Comparison of ENCODE assay signal across 8 mouse cellular contexts in the genomic region with DNA sequence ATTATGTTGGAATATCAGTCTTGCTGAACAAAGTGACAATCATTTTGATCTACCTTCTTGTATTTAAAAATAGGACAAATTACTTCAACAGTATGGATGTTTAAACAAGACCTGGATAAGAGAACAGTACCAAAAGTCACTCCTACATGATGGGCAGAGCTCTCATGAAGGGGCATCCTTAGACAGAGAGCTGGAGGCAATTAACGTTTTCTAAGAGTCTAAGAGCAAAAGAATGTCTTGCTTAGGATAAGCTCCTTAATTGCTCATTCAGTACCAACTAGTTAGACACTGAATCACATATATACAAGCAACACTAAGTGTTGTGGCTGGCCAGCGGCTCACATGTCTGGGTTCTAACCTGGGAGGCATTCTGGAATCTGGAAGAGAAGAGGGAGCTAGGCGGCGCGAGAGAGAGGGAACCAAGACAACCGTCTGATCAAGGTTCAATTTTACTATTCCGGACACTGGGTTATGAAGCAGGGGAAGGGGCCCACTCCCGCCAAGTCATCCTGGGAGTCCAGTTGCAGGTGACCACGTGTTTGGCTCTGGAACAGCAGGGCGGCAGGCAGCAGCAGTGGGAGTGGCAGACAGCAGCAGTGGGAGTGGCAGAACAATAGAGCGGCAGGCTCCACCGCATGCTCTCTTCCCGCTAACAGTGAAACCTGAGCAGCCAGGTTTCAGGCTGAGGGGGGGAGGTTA. TPM values are rescaled to one million over a fixed set of nuclear protein-coding genes. Genes with fewer than 3 reads are reported as not detected.
DNase-seq lines count a peak whose midpoint lies in the region; ATAC-seq and TF ChIP-seq lines count a peak whose summit lies in the region.

No protein-coding gene starts in this region.

- ATAC-seq in hindbrain, embryonic 12.5 days (ENCODE audit: low FRiP score) = peak; percentile 95
- ATAC-seq in limb, embryonic 14.5 days (ENCODE audit: low FRiP score, low read depth) = peak; percentile 88
- ATAC-seq in midbrain, embryonic 14.5 days (ENCODE audit: low FRiP score, low TSS enrichment) = peak; percentile 89

- peak; percentile 89 for DNase-seq in heart, adult 11 months
- DNase-seq in heart, postnatal 14 days = no peak
- DNase-seq in brain, embryonic 18.5 days (ENCODE audit: low read depth, low spot score) = peak; percentile 10
- DNase-seq in limb, embryonic 14.5 days (ENCODE audit: low spot score) = peak; percentile 31
- DNase-seq in midbrain, embryonic 14.5 days = peak; percentile 75
- no peak for DNase-seq in cerebellum, adult 11-12 months
- DNase-seq in spleen, adult 12 weeks (ENCODE audit: low spot score) = no peak

- TF ChIP-seq POLR2A in limb, embryonic 14.5 days (IDR thresholded peaks at IDR 0.05; ENCODE audit: borderline replicate concordance, extremely low read depth, insufficient read depth, insufficient read length) = no peak

- intact Hi-C loops in heart, postnatal 14 days (cut with DNase I) = no loop called here

- no peaks in the 10 kb centered on the region for H3K27me3 ChIP-seq in hindbrain, embryonic 12.5 days
- H3K27me3 ChIP-seq in limb, embryonic 14.5 days (ENCODE audit: control insufficient read depth, insufficient read depth, low read length) = no peaks in the 10 kb centered on the region
- H3K27me3 ChIP-seq in midbrain, embryonic 14.5 days (ENCODE audit: control insufficient read depth, insufficient read depth, low read length) = no peaks in the 10 kb centered on the region

- H3K9me3 ChIP-seq in hindbrain, embryonic 12.5 days (replicated peaks) = no peaks in the 10 kb centered on the region
- H3K9me3 ChIP-seq in limb, embryonic 14.5 days (ENCODE audit: control insufficient read depth, low read length) = no peaks in the 10 kb centered on the region
- H3K9me3 ChIP-seq in midbrain, embryonic 14.5 days (ENCODE audit: control insufficient read depth, low read length) = no peaks in the 10 kb centered on the region

- H3K36me3 ChIP-seq in hindbrain, embryonic 12.5 days = no peaks in the 10 kb centered on the region
- no peaks in the 10 kb centered on the region for H3K36me3 ChIP-seq in limb, embryonic 14.5 days (ENCODE audit: control insufficient read depth, insufficient read depth, low read length)
- no peaks in the 10 kb centered on the region for H3K36me3 ChIP-seq in midbrain, embryonic 14.5 days (ENCODE audit: control insufficient read depth, insufficient read depth, low read length)

- H3K27ac ChIP-seq in hindbrain, embryonic 12.5 days = no peak overlapping the region
- H3K27ac ChIP-seq in limb, embryonic 14.5 days (replicated peaks; ENCODE audit: low read depth, low read length) = no peak overlapping the region
- H3K27ac ChIP-seq in midbrain, embryonic 14.5 days (replicated peaks; ENCODE audit: low read depth, low read length) = peak overlapping the region; percentile 63

- H3K4me3 ChIP-seq in hindbrain, embryonic 12.5 days = peak overlapping the region; percentile 37
- H3K4me3 ChIP-seq in limb, embryonic 14.5 days (replicated peaks; ENCODE audit: low read length) = peak overlapping the region; percentile 26
- peak overlapping the region; percentile 36 for H3K4me3 ChIP-seq in midbrain, embryonic 14.5 days (replicated peaks; ENCODE audit: low read depth, low read length)

- peak overlapping the region; percentile 55; the same call in 1 of the 2 replicates for H3K9ac ChIP-seq in hindbrain, embryonic 12.5 days
- peak overlapping the region; percentile 41 for H3K9ac ChIP-seq in limb, embryonic 14.5 days (ENCODE audit: low read depth, low read length, severe bottlenecking)
- H3K9ac ChIP-seq in midbrain, embryonic 14.5 days (replicated peaks; ENCODE audit: low read length) = peak overlapping the region; percentile 54

- WGBS in hindbrain, embryonic 12.5 days = 5% methylated on average over 13 of the region's 13 CpGs
- WGBS in limb, embryonic 14.5 days = 4% methylated on average over 12 of the region's 13 CpGs
- 2% methylated on average over 13 of the region's 13 CpGs for WGBS in midbrain, embryonic 14.5 days

- H3K4me1 ChIP-seq in hindbrain, embryonic 12.5 days = no peaks in the 10 kb centered on the region
- H3K4me1 ChIP-seq in limb, embryonic 14.5 days (ENCODE audit: control insufficient read depth, insufficient read depth, low read length) = no peaks in the 10 kb centered on the region; the same call in 1 of the 2 replicates
- no peaks in the 10 kb centered on the region for H3K4me1 ChIP-seq in midbrain, embryonic 14.5 days (ENCODE audit: control insufficient read depth, insufficient read depth, low read length)

- peak overlapping the region; percentile 58 for H3K4me2 ChIP-seq in hindbrain, embryonic 12.5 days (replicated peaks)
- peak overlapping the region; percentile 53 for H3K4me2 ChIP-seq in limb, embryonic 14.5 days (replicated peaks; ENCODE audit: low read depth, low read length, severe bottlenecking)
- peak overlapping the region; percentile 50 for H3K4me2 ChIP-seq in midbrain, embryonic 14.5 days (ENCODE audit: low read length)

RNA-seq across cellular contexts. Expression of a gene that starts 16.5 kb away (rescaled TPM):
- total RNA-seq in heart, postnatal 14 days (2021) = 1 to 10 TPM; 1.6 to 2.2 TPM
- polyA plus RNA-seq in hindbrain, embryonic 12.5 days (2016; fragmentation: Nextera tagmentation; extraction: Ambion mirVana) = 1.3 and 2.2 TPM in 2 replicates
- 0.15 and 0.39 TPM in 2 replicates for polyA plus RNA-seq in limb, embryonic 14.5 days (2012; rRNA removed)
- 0.26 and 0.40 TPM in 2 replicates for polyA plus RNA-seq in limb, embryonic 14.5 days (2014; fragmentation: Nextera tagmentation; extraction: Ambion mirVana)
- polyA plus RNA-seq in midbrain, embryonic 14.5 days (2014; fragmentation: Nextera tagmentation; extraction: Ambion mirVana) = 4.6 and 8.5 TPM in 2 replicates

RNA-seq across cellular contexts. Expression of a gene that starts 34.2 kb away (rescaled TPM):
- total RNA-seq in heart, postnatal 14 days (2021) = not detected
- 0.25 TPM in 1 of 2 replicates, not detected in the other for polyA plus RNA-seq in hindbrain, embryonic 12.5 days (2016; fragmentation: Nextera tagmentation; extraction: Ambion mirVana)
- polyA plus RNA-seq in limb, embryonic 14.5 days (2012; rRNA removed) = 0.06 TPM in 1 of 2 replicates, not detected in the other
- not detected in 2 replicates for polyA plus RNA-seq in limb, embryonic 14.5 days (2014; fragmentation: Nextera tagmentation; extraction: Ambion mirVana)
- polyA plus RNA-seq in midbrain, embryonic 14.5 days (2014; fragmentation: Nextera tagmentation; extraction: Ambion mirVana) = not detected in 2 replicates

RNA-seq across cellular contexts. Expression of a gene that starts 54.1 kb away (rescaled TPM):
- 1 to 10 TPM; 1.2 to 1.5 TPM for total RNA-seq in heart, postnatal 14 days (2021)
- 2.0 and 2.1 TPM in 2 replicates for polyA plus RNA-seq in hindbrain, embryonic 12.5 days (2016; fragmentation: Nextera tagmentation; extraction: Ambion mirVana)
- polyA plus RNA-seq in limb, embryonic 14.5 days (2012; rRNA removed) = 0.31 and 0.70 TPM in 2 replicates
- polyA plus RNA-seq in limb, embryonic 14.5 days (2014; fragmentation: Nextera tagmentation; extraction: Ambion mirVana) = 1.5 and 2.1 TPM in 2 replicates
- polyA plus RNA-seq in midbrain, embryonic 14.5 days (2014; fragmentation: Nextera tagmentation; extraction: Ambion mirVana) = 1.0 and 1.2 TPM in 2 replicates

Comparison
In these comparisons a context has a peak if more than half of its experiments do, and no peak if none do; other contexts are left out.
1. DNase-seq: peak in heart, adult 11 months (single experiment), brain, embryonic 18.5 days (single experiment), limb, embryonic 14.5 days (single experiment) and midbrain, embryonic 14.5 days (single experiment); none in heart, postnatal 14 days (0 of 2), cerebellum, adult 11-12 months (single experiment) and spleen, adult 12 weeks (single experiment).
2. Peak in every context shown above with its lines, with median percentiles within 50 percentile points of each other: ATAC-seq, H3K4me2 ChIP-seq, H3K4me3 ChIP-seq and H3K9ac ChIP-seq.